Mouse (Mus musculus) intestine, embryonic 14.5 days (tissue): ENCODE measurements around the gene Srsf3. TPM values are rescaled to one million over a fixed set of nuclear protein-coding genes. Genes with fewer than 3 reads are reported as not detected.
A peak's percentile ranks its signal among the peaks of the same experiment; 100 is the strongest.

Experiments
- ATAC-seq: fragments of 200-750 bp; cut with Nextera tagmentation; replicated peaks from 2 replicates; pipeline ENCODE4 v1.8.0; 2017; ENCODE audit warnings: low read depth, moderate number of reproducible peaks, moderate TSS enrichment, moderate library complexity; ENCODE audit not compliant: low FRiP score, low TSS enrichment
- DNase-seq: peaks from one replicate; pipeline ENCODE4 v3.0.0-alpha.2; 2018; ENCODE audit warnings: low spot score
- H3K27ac ChIP-seq: fragments of 300-500 bp; sonication (generic); 2 replicates; pipeline ENCODE4 v1.5.1; 2014; ENCODE audit warnings: low read depth, mild to moderate bottlenecking, control low read depth
- H3K27me3 ChIP-seq: fragments of 300-500 bp; sonication (generic); replicated peaks from 2 replicates; pipeline ENCODE4 v1.6.1; 2014; ENCODE audit warnings: low read length, control low read depth; ENCODE audit not compliant: control insufficient read depth, insufficient read depth
- H3K36me3 ChIP-seq: fragments of 300-500 bp; sonication (generic); 2 replicates; pipeline ENCODE4 v1.6.1; 2014; ENCODE audit warnings: low read length, control low read depth; ENCODE audit not compliant: control insufficient read depth, insufficient read depth
- H3K4me1 ChIP-seq: fragments of 300-500 bp; sonication (generic); replicated peaks from 2 replicates; pipeline ENCODE4 v1.6.1; 2014; ENCODE audit warnings: low read length, control low read depth, mixed read lengths; ENCODE audit not compliant: control insufficient read depth, insufficient read depth
- H3K4me2 ChIP-seq: fragments of 300-500 bp; sonication (generic); 2 replicates; pipeline ENCODE4 v1.6.1; 2014; ENCODE audit warnings: low read length
- H3K4me3 ChIP-seq: fragments of 300-500 bp; sonication (generic); 2 replicates; pipeline ENCODE4 v1.5.1; 2014; ENCODE audit warnings: low read depth, low read length, control low read depth, mixed read lengths
- H3K9ac ChIP-seq: fragments of 300-500 bp; sonication (generic); 2 replicates; pipeline ENCODE4 v1.6.1; 2014; ENCODE audit warnings: mild to moderate bottlenecking, low read length
- H3K9me3 ChIP-seq: fragments of 300-500 bp; sonication (generic); 2 replicates; pipeline ENCODE4 v1.6.1; 2016; ENCODE audit warnings: low read length, control low read depth; ENCODE audit not compliant: control insufficient read depth
- WGBS: fragments of 180-500 bp; shearing (Covaris S2); extraction: QIAGEN DNeasy Blood & Tissue Kit; methylation state at CpG from one replicate; pipeline ENCODE4 v1.1.7; 2014; 5-methylcytosine and 5-hydroxymethylcytosine counted together
- polyA plus RNA-seq: library from polyadenylated mRNA; unstranded; fragments of >200 nt; fragmentation: Nextera tagmentation; extraction: Ambion mirVana; gene quantifications from 2 replicates; pipeline ENCODE4 v1.2.1, GENCODE M21; 2014

Gene Srsf3
- polyA plus RNA-seq, 1 experiment from 2014 or later: 585 TPM

DNA sequence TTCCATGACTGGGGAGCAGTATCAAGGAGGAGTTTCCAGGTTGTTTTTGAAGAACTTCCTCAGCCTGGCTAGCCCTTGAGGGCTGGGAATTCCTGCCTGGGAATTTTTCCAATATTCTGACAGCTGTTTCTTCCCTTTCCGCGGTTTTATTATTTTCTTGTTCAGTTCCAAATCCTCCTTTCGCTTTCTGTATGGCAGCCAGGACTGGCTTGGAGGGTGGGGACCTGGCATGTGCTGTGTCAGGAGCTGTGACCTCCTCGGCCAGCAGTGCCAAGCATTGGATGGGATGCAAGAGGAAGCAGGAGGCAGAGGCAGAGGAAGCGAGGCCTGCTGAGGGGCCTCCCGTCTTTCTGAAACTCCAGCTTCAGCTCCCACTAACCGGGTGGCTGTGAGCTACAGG is 21.4 kb downstream of the Srsf3 start:
- Histone ChIP-seq H3K9ac (no peak overlapping the region), H3K4me1 (peaks cover 32% of the 10 kb centered on the region), H3K36me3 (no peaks in the 10 kb centered on the region), H3K9me3 (no peaks in the 10 kb centered on the region), H3K27me3 (no peaks in the 10 kb centered on the region), H3K27ac (0 out of 2 replicates have a peak overlapping the region, but pooled peaks have one; percentile 2), H3K4me3 (no peak overlapping the region), H3K4me2 (no peak overlapping the region)
- DNase-seq: no peak
- 48% methylated on average over 7 of the region's 7 CpGs for WGBS
- ATAC-seq: no peak

DNA sequence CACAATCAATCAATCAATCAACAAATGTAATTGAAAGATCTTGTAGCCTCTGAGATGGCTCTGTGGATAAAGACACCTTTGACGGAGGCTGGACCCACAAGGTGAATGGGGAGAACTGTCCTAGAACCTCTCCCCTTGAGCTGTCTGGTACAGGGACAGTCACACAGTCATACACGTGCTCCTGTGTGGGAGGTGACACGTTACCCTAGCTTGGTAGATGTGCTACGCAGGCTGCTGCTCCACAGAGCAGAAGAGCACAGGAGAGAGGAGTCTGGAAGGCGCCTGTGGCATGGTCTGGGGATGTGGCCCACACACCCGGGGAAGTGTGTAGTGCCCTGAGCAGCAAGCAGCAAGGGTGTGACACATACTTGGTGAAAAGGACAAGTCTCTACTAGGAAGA is 22.0 kb downstream of the Srsf3 start:
- Histone ChIP-seq H3K36me3 (no peaks in the 10 kb centered on the region), H3K9ac (no peak overlapping the region), H3K27me3 (no peaks in the 10 kb centered on the region), H3K4me1 (peaks cover 32% of the 10 kb centered on the region), H3K9me3 (no peaks in the 10 kb centered on the region), H3K27ac (no peak overlapping the region), H3K4me3 (no peak overlapping the region), H3K4me2 (no peak overlapping the region)
- no peak for ATAC-seq
- WGBS: 84% methylated on average over 6 of the region's 6 CpGs
- DNase-seq: no peak

DNA sequence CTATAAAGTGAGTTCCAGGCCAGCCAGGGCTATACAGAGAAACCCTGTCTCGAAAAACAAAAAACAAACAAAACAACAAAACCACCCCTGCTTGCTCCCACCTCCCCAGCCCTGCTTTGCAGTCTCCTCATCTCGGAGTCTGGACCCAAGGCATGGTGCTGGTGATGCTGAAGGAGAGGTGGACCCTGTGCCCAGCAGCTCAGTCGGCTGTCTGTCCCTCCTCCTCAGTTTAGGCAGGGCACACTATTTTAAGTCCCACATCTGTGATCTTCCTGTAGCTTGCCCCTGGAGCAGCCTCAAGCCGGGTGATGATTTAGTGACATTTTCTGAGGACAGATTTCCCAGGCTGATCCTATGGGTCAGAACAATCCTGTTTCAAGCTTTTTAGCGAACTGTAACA is 23.2 kb downstream of the Srsf3 start:
- 65% methylated on average over 5 of the region's 5 CpGs for WGBS
- Histone ChIP-seq H3K4me1 (peaks cover 31% of the 10 kb centered on the region), H3K27ac (no peak overlapping the region), H3K4me2 (no peak overlapping the region), H3K9me3 (no peaks in the 10 kb centered on the region), H3K36me3 (no peaks in the 10 kb centered on the region), H3K9ac (no peak overlapping the region), H3K4me3 (no peak overlapping the region), H3K27me3 (no peaks in the 10 kb centered on the region)
- ATAC-seq: no peak
- no peak for DNase-seq

DNA sequence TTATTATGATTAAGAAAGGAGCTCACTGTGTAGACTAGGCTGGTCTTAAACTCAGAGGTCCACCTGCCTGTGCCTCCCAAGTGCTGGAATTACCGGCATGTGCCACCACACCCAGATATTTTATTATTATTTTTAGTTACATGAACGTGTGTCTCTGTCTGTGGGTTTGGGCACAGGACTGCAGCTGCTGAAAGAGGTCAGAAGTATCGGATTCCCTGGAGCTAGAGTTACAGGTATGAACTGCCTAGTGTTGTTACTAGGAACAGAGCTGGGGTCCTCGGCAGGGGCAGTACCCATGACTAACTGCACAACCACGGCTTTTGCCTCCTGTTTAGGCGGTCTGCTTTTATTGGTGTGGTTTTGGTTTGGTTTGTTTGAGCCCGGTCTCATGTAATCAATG is 23.8 kb downstream of the Srsf3 start:
- no peak overlapping the region for H3K9ac ChIP-seq
- H3K4me2 ChIP-seq: no peak overlapping the region
- no peak overlapping the region for H3K4me3 ChIP-seq
- no peak overlapping the region for H3K27ac ChIP-seq
- H3K27me3 ChIP-seq: no peaks in the 10 kb centered on the region
- H3K36me3 ChIP-seq: no peaks in the 10 kb centered on the region
- WGBS: 10% methylated on average over 7 of the region's 7 CpGs
- H3K9me3 ChIP-seq: no peaks in the 10 kb centered on the region
- peaks cover 25% of the 10 kb centered on the region for H3K4me1 ChIP-seq
- ATAC-seq (0 out of 2 replicates have a peak, but pooled peaks have one; percentile 45), DNase-seq (no peak)

DNA sequence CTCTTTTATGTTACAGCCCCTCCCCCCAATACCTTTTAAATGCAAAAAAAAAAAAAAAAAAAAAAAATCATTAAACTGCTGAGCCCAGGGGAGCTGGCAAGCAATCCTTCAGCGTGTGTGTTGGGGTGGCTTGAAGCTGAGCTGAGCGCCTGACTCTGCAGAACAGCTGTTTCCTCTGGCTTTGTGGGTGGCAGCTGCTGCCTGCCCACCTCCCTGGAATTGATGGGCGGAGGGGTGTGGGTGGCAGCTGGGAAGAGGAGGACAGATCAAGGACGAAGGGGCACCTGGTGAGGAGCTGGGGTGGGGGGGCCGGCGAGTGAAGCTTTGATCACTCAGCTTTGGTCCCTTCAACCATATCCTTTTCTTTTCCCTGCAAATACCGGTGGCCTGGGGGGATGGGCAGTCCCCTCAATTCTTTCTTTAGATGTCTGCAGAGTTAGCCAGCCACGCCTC is 24.3 kb downstream of the Srsf3 start:
- peaks cover 24% of the 10 kb centered on the region for H3K4me1 ChIP-seq
- no peak for DNase-seq

DNA sequence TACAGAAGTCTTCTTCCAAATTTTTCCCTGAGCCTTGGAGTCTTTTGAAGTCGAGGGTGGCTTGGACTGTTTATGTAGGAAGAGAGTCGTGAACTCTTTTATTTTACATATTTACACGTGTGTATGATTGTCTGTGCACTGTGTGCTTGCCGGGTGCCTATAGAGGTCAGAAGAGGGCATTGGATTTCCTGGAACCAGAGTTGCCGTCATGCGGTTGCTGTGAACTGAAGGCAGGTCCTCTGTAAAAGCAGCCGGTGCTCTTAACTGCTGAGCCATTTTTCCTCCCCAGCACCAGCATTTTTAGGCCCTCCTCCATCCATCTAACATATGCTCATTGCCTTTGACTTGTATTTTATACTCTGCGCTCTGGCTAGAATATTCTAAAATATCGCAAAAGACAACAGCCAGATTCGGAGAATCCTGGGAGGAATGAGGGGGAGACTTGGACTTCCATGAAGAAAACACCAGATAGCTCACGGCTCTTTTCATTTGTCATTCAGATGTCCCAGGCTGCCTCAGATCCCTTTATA is 25.0 kb downstream of the Srsf3 start:
- no peaks in the 10 kb centered on the region for H3K36me3 ChIP-seq
- no peak overlapping the region for H3K27ac ChIP-seq
- ATAC-seq: no peak
- DNase-seq: no peak
- H3K4me3 ChIP-seq: no peak overlapping the region
- H3K9ac ChIP-seq: no peak overlapping the region
- peaks cover 28% of the 10 kb centered on the region for H3K4me1 ChIP-seq
- no peaks in the 10 kb centered on the region for H3K9me3 ChIP-seq
- 76% methylated on average over 11 of the region's 11 CpGs for whole genome bisulfite sequencing
- no peaks in the 10 kb centered on the region for H3K27me3 ChIP-seq
- H3K4me2 ChIP-seq: no peak overlapping the region

More for the DNA sequence above, 24.3 kb downstream of the Srsf3 start:
- Histone ChIP-seq H3K36me3 (no peaks in the 10 kb centered on the region), H3K27ac (no peak overlapping the region), H3K4me2 (no peak overlapping the region), H3K27me3 (no peaks in the 10 kb centered on the region), H3K9ac (no peak overlapping the region), H3K4me3 (no peak overlapping the region), H3K9me3 (no peaks in the 10 kb centered on the region)
- WGBS: 5% methylated on average over 8 of the region's 8 CpGs
- no peak for ATAC-seq

DNA sequence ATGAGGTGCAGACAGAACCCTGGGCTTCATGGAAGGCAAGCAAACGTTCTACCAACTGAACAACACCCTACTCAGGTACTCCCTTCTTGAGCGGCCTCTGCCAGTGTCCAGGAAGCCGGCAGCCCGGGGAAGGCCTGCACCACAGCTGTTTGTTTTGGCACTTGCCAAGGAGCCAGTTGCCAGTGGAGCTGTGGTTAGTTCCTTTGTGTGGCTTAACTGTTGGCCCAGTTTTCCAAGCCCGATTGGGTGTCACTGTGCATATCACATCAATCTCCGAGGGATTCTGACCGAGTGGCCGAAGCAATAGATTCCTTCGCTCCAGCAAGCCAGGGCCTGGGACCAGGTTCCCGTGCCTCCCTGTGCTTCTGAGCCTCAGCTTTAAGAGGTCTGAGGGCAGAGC is 25.5 kb downstream of the Srsf3 start:
- Histone ChIP-seq H3K9me3 (no peaks in the 10 kb centered on the region), H3K9ac (no peak overlapping the region), H3K27ac (no peak overlapping the region), H3K36me3 (no peaks in the 10 kb centered on the region), H3K4me1 (peaks cover 32% of the 10 kb centered on the region), H3K27me3 (no peaks in the 10 kb centered on the region), H3K4me2 (no peak overlapping the region), H3K4me3 (no peak overlapping the region)
- ATAC-seq (no peak), DNase-seq (no peak)
- WGBS: 82% methylated on average over 10 of the region's 10 CpGs

DNA sequence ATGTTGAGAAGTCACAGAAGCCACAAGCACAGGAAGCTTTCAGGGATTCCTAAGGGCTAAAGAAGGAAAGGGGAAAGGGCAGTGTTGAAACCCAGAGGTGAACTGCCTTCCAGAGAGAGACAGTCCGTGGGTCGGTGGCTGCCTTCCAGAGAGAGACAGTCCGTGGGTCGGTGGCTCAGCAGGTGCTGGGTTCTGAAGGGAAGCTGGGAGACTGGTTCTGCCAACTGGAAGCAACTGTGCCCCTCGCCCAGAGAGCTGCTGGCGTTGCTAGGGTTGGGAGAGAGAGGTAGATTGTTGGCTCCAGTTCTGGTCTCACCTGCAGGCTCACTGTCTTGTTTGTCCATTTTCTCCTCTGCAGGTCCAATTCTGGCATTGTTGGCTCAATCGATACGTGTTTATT is 26.1 kb downstream of the Srsf3 start:
- Histone ChIP-seq H3K4me2 (no peak overlapping the region), H3K27ac (no peak overlapping the region), H3K4me1 (peaks cover 32% of the 10 kb centered on the region), H3K9ac (no peak overlapping the region), H3K36me3 (no peaks in the 10 kb centered on the region), H3K4me3 (no peak overlapping the region), H3K9me3 (no peaks in the 10 kb centered on the region), H3K27me3 (no peaks in the 10 kb centered on the region)
- 76% methylated on average over 8 of the region's 8 CpGs for WGBS
- DNase-seq (no peak), ATAC-seq (no peak)

DNA sequence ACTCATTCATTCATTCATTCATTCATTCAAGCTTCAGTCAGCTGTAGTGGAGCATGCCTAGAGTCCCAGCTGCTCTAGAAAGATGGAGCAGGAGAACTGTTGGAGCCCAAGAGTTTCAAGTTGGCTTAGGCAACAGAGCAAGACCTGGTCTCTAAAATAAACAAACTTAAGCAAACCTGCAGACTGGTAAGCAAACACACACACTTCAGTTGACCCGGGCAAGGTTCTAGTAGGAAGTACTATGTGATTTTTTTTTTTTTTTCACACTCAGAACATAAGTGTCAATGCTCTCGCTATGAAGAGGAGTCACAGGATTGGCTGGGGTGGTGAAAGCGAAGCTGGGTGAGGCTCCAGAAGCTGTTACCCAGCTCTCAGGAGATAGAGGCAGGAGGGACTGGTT is 27.2 kb downstream of the Srsf3 start:
- H3K4me3 ChIP-seq: no peak overlapping the region
- no peak overlapping the region for H3K4me2 ChIP-seq
- 62% methylated on average over 3 of the region's 3 CpGs for WGBS
- peaks cover 25% of the 10 kb centered on the region for H3K4me1 ChIP-seq
- DNase-seq (no peak), ATAC-seq (no peak)
- H3K27ac ChIP-seq: no peak overlapping the region
- H3K27me3 ChIP-seq: no peaks in the 10 kb centered on the region
- no peak overlapping the region for H3K9ac ChIP-seq
- H3K36me3 ChIP-seq: no peaks in the 10 kb centered on the region
- H3K9me3 ChIP-seq: no peaks in the 10 kb centered on the region
